Mouse (Mus musculus) neural tube, embryonic 15.5 days (tissue): Measurements from ENCODE around the gene Map2. TPM values are rescaled to one million over a fixed set of nuclear protein-coding genes. Genes with fewer than 3 reads are reported as not detected.

ENCODE experiments used
- ATAC-seq: fragments of 200-750 bp; cut with Nextera tagmentation; 2 replicates; pipeline ENCODE4 v1.8.0; 2017; ENCODE audit warnings: mild to moderate bottlenecking, moderate TSS enrichment, moderate library complexity; ENCODE audit not compliant: low FRiP score
- H3K27ac ChIP-seq: fragments of 300-500 bp; sonication (generic); replicated peaks from 2 replicates; pipeline ENCODE4 v1.5.1; 2015; ENCODE audit warnings: mild to moderate bottlenecking, inconsistent platforms
- H3K27me3 ChIP-seq: fragments of 300-500 bp; sonication (generic); replicated peaks from 2 replicates; pipeline ENCODE4 v1.6.1; 2015; ENCODE audit warnings: inconsistent platforms
- H3K36me3 ChIP-seq: fragments of 300-500 bp; sonication (generic); 2 replicates; pipeline ENCODE4 v1.6.1; 2015; ENCODE audit warnings: inconsistent platforms
- H3K4me1 ChIP-seq: fragments of 300-500 bp; sonication (generic); 2 replicates; pipeline ENCODE4 v1.6.1; 2015; ENCODE audit warnings: inconsistent platforms
- H3K4me2 ChIP-seq: fragments of 300-500 bp; sonication (generic); 2 replicates; pipeline ENCODE4 v1.6.1; 2015; ENCODE audit warnings: inconsistent platforms, mild to moderate bottlenecking, moderate library complexity
- H3K4me3 ChIP-seq: fragments of 300-500 bp; sonication (generic); replicated peaks from 2 replicates; pipeline ENCODE4 v1.5.1; 2015; ENCODE audit warnings: mild to moderate bottlenecking, inconsistent platforms
- H3K9ac ChIP-seq: fragments of 300-500 bp; sonication (generic); replicated peaks from 2 replicates; pipeline ENCODE4 v1.6.1; 2015; ENCODE audit warnings: mild to moderate bottlenecking, inconsistent platforms
- H3K9me3 ChIP-seq: fragments of 300-500 bp; sonication (generic); replicated peaks from 2 replicates; pipeline ENCODE4 v1.6.1; 2016; ENCODE audit warnings: inconsistent platforms
- WGBS: fragments of 180-500 bp; shearing (Covaris S2); methylation state at CpG from one replicate; pipeline ENCODE4 v1.1.7; 2015; ENCODE audit warnings: mixed read lengths; 5-methylcytosine and 5-hydroxymethylcytosine counted together
- polyA plus RNA-seq: library from polyadenylated mRNA; unstranded; fragments of >200 nt; fragmentation: Nextera tagmentation; extraction: Ambion mirVana; gene quantifications from 2 replicates; pipeline ENCODE4 v1.2.1, GENCODE M21; 2015

Gene Map2
- 296 and 359 TPM in 2 replicates for polyA plus RNA-seq

- no peaks in the 10 kb centered on the region for H3K27me3 ChIP-seq
- peak within 1 kb of the TSS; percentile 61 for H3K9ac ChIP-seq
- peaks cover 22% of the 10 kb centered on the region for H3K4me1 ChIP-seq
- ATAC-seq = peak; percentile 94
- peak within 1 kb of the TSS; percentile 70 for H3K4me2 ChIP-seq
- peaks cover 3% of the 10 kb centered on the region; the same call in 1 of the 2 replicates for H3K36me3 ChIP-seq
- H3K4me3 ChIP-seq = peak within 1 kb of the TSS; percentile 58
- H3K9me3 ChIP-seq = no peaks in the 10 kb centered on the region
- WGBS = 0% methylated on average over 38 of the region's 61 CpGs
- peak within 1 kb of the TSS; percentile 83 for H3K27ac ChIP-seq
Observed at GRCm38 (mm10) chr1:66175041-66175665, at the start of gene Map2. Map2 (plus strand) TSS chr1:66175273.

GRCm38 (mm10) chr1:66133014-66133413, 42.1 kb upstream of the Map2 start:
- Histone ChIP-seq H3K27me3 (no peaks in the 10 kb centered on the region), H3K36me3 (no peaks in the 10 kb centered on the region), H3K4me3 (no peak overlapping the region), H3K9ac (no peak overlapping the region), H3K27ac (no peak overlapping the region), H3K9me3 (no peaks in the 10 kb centered on the region), H3K4me2 (no peak overlapping the region), H3K4me1 (no peaks in the 10 kb centered on the region)
- no peak for ATAC-seq

- H3K4me1 ChIP-seq = no peaks in the 10 kb centered on the region
- H3K36me3 ChIP-seq = no peaks in the 10 kb centered on the region
- no peaks in the 10 kb centered on the region for H3K9me3 ChIP-seq
- no peak overlapping the region for H3K4me2 ChIP-seq
- ATAC-seq = no peak
- no peak overlapping the region for H3K4me3 ChIP-seq
- no peak overlapping the region for H3K9ac ChIP-seq
- H3K27ac ChIP-seq = no peak overlapping the region
- no peaks in the 10 kb centered on the region for H3K27me3 ChIP-seq
Observed at GRCm38 (mm10) chr1:66135324-66135723, 39.7 kb upstream of the Map2 start.

GRCm38 (mm10) chr1:66140686-66141085, 34.4 kb upstream of the Map2 start:
- no peaks in the 10 kb centered on the region for H3K4me1 ChIP-seq
- no peak overlapping the region for H3K27ac ChIP-seq
- WGBS = 63% methylated on average over 1 of the region's 1 CpGs
- no peak overlapping the region for H3K4me2 ChIP-seq
- H3K9ac ChIP-seq = no peak overlapping the region
- no peak overlapping the region for H3K4me3 ChIP-seq
- H3K36me3 ChIP-seq = no peaks in the 10 kb centered on the region
- no peak for ATAC-seq
- H3K27me3 ChIP-seq = no peaks in the 10 kb centered on the region
- no peaks in the 10 kb centered on the region for H3K9me3 ChIP-seq

GRCm38 (mm10) chr1:66145180-66145579, 29.9 kb upstream of the Map2 start:
- H3K4me1 ChIP-seq = peaks cover 10% of the 10 kb centered on the region; the same call in 1 of the 2 replicates
- H3K4me3 ChIP-seq = no peak overlapping the region
- no peak overlapping the region for H3K4me2 ChIP-seq
- H3K9ac ChIP-seq = no peak overlapping the region
- H3K27ac ChIP-seq = no peak overlapping the region
- 83% methylated on average over 3 of the region's 3 CpGs for WGBS
- H3K36me3 ChIP-seq = no peaks in the 10 kb centered on the region
- no peaks in the 10 kb centered on the region for H3K9me3 ChIP-seq
- H3K27me3 ChIP-seq = no peaks in the 10 kb centered on the region
- no peak for ATAC-seq

- H3K4me3 ChIP-seq = no peak overlapping the region
- H3K4me1 ChIP-seq = peaks cover 10% of the 10 kb centered on the region; the same call in 1 of the 2 replicates
- ATAC-seq = peak; percentile 61; the same call in 1 of the 2 replicates
- H3K36me3 ChIP-seq = no peaks in the 10 kb centered on the region
- H3K27ac ChIP-seq = peak overlapping the region; percentile 28; the same call in 1 of the 2 replicates
- no peak overlapping the region for H3K9ac ChIP-seq
- H3K9me3 ChIP-seq = no peaks in the 10 kb centered on the region
- WGBS = 28% methylated on average over 2 of the region's 2 CpGs
- no peak overlapping the region for H3K4me2 ChIP-seq
- no peaks in the 10 kb centered on the region for H3K27me3 ChIP-seq
Observed at GRCm38 (mm10) chr1:66148825-66149514, 26.1 kb upstream of the Map2 start.

- Histone ChIP-seq H3K27ac (no peak overlapping the region), H3K4me1 (peaks cover 10% of the 10 kb centered on the region; the same call in 1 of the 2 replicates), H3K9ac (no peak overlapping the region), H3K4me3 (no peak overlapping the region), H3K36me3 (no peaks in the 10 kb centered on the region), H3K27me3 (no peaks in the 10 kb centered on the region), H3K4me2 (no peak overlapping the region), H3K9me3 (no peaks in the 10 kb centered on the region)
- WGBS = 91% methylated on average over 3 of the region's 3 CpGs
- ATAC-seq = no peak
Observed at GRCm38 (mm10) chr1:66150806-66151205, 24.3 kb upstream of the Map2 start.

GRCm38 (mm10) chr1:66157135-66157534, 17.9 kb upstream of the Map2 start:
- Histone ChIP-seq H3K4me3 (no peak overlapping the region), H3K36me3 (no peaks in the 10 kb centered on the region), H3K9me3 (no peaks in the 10 kb centered on the region), H3K4me1 (no peaks in the 10 kb centered on the region), H3K9ac (no peak overlapping the region), H3K4me2 (no peak overlapping the region), H3K27me3 (no peaks in the 10 kb centered on the region), H3K27ac (no peak overlapping the region)
- WGBS = 70% methylated on average over 2 of the region's 2 CpGs
- no peak for ATAC-seq

GRCm38 (mm10) chr1:66157589-66157988, 17.5 kb upstream of the Map2 start:
- Histone ChIP-seq H3K27ac (no peak overlapping the region), H3K4me3 (no peak overlapping the region), H3K9me3 (no peaks in the 10 kb centered on the region), H3K4me2 (no peak overlapping the region), H3K27me3 (no peaks in the 10 kb centered on the region), H3K36me3 (no peaks in the 10 kb centered on the region), H3K9ac (no peak overlapping the region), H3K4me1 (no peaks in the 10 kb centered on the region)
- no peak for ATAC-seq

GRCm38 (mm10) chr1:66164648-66165047, 10.4 kb upstream of the Map2 start:
- no peaks in the 10 kb centered on the region for H3K4me1 ChIP-seq
- H3K4me2 ChIP-seq = no peak overlapping the region
- 42% methylated on average over 2 of the region's 2 CpGs for WGBS
- H3K36me3 ChIP-seq = no peaks in the 10 kb centered on the region
- H3K9ac ChIP-seq = no peak overlapping the region
- H3K9me3 ChIP-seq = no peaks in the 10 kb centered on the region
- no peak for ATAC-seq
- no peak overlapping the region for H3K27ac ChIP-seq
- H3K27me3 ChIP-seq = no peaks in the 10 kb centered on the region
- no peak overlapping the region for H3K4me3 ChIP-seq

- 79% methylated on average over 5 of the region's 5 CpGs for WGBS
- H3K9ac ChIP-seq = no peak overlapping the region
- no peak overlapping the region for H3K4me3 ChIP-seq
- H3K27ac ChIP-seq = no peak overlapping the region
- no peaks in the 10 kb centered on the region for H3K4me1 ChIP-seq
- no peaks in the 10 kb centered on the region for H3K27me3 ChIP-seq
- H3K36me3 ChIP-seq = no peaks in the 10 kb centered on the region
- no peak for ATAC-seq
- no peaks in the 10 kb centered on the region for H3K9me3 ChIP-seq
- H3K4me2 ChIP-seq = no peak overlapping the region
Observed at GRCm38 (mm10) chr1:66168722-66169121, 6.4 kb upstream of the Map2 start.

- no peak for ATAC-seq
- 49% methylated on average over 3 of the region's 3 CpGs for WGBS
Observed at GRCm38 (mm10) chr1:66172127-66172526, 2.9 kb upstream of the Map2 start.

More at GRCm38 (mm10) chr1:66172127-66172526, 2.9 kb upstream of the Map2 start:
- Histone ChIP-seq H3K4me1 (0 out of 2 replicates have a peak, but pooled peaks cover 3% of the 10 kb centered on the region), H3K27ac (no peak overlapping the region), H3K9ac (no peak overlapping the region), H3K4me3 (no peak overlapping the region), H3K9me3 (no peaks in the 10 kb centered on the region), H3K4me2 (no peak overlapping the region), H3K27me3 (no peaks in the 10 kb centered on the region), H3K36me3 (no peaks in the 10 kb centered on the region)
